Mouse (Mus musculus): ENCODE results near the gene Slc24a2.

Gene Slc24a2

DNA sequence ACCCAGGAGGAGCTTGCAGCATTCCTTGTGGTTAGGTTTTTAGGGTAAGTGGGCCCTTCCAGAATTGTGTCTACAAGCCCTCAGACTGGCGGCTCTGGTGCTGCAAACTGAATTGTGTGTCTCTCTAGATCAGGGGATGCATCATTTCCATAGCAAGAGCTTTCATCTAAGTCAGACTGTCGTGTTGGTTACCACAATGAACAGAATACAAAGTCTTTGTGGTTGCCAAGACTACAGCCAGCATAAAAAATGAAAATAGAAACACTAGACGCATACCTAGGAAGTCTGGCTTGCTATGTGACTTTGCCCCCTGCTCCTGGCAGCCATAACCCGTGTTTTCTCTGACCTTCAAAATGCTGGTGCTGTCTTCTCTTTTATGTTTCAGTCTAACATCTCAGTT lies 114.6 kb downstream of the Slc24a2 start:
- no peak for DNase-seq (ENCODE audit: low spot score in 2 of 2)

DNA sequence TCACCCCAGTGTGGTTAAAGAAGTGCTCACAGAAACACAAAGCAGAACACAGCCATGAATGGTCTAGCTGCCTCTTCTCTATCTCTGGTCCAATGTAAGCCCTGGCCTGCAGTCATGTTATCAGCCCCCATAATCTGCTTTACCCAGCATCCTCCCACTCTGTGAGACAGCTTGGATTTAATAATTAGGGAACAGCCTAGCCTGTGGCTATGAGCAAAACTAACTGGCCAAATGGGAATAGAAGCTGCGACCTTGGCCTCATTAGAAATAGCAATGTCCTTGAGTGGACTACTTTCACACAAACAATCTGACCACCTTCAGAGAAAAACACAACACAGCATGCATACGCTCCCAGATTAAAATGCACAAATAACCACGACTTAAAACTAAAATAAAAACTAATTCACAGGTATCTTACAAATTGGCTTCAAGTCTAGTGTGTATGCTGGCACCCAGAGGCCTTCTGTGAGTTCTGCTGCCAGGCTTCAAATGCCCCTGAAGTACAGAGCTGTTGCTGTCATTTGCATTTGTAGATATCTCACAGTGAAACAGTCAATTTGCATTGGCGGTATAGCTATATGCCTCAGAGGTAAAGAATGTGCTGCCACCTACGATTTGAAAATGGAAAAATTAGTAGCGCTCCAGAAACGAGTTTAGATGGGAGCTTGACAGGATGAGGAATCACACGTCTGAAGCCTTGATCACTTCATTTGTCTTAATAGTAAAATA lies 120.8 kb downstream of the Slc24a2 start:
- DNase-seq (ENCODE audit: low spot score in 2 of 2) = no peak

DNA sequence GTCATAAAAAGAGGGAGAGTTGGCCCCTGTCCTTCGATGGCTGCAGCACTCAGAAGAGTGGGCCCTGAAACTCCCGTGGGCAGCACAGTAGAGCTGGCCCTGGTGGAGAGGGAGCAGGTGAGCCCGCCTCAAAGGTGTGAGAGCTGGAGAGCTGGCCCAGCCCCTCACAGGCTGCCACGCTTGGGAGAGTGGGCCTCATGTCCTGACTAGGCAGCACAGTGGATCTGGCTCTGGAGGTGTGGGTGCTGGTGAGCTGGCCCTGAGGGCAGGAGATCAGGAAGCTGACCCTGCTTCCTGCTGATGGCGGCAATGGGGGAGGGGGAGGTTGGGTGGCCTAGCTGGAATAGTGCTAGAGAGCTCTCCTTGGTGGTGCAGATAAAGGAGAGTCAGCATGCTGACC lies 129.3 kb downstream of the Slc24a2 start:
- no peak for DNase-seq (ENCODE audit: low spot score in 2 of 2)

DNA sequence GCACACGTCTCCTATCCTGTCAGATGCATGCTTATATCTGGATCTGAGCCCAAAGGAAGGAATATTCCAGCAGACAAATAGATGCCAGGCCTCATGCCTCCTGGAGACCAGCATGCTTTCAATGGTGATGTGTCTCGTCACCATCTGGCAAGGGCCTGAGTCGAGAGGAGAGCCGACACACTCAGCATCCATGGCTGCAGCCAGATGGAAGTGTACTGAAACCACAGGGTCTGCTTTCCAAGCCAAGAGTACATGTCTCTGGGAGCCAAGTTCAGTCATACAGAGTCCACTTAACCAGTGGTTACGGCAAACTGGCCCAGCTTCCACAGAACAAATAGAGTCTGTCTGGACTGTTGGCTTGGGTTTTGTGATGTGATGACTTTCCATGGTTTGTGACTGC lies 134.1 kb downstream of the Slc24a2 start:
- DNase-seq (ENCODE audit: low spot score in 2 of 2) = no peak

DNA sequence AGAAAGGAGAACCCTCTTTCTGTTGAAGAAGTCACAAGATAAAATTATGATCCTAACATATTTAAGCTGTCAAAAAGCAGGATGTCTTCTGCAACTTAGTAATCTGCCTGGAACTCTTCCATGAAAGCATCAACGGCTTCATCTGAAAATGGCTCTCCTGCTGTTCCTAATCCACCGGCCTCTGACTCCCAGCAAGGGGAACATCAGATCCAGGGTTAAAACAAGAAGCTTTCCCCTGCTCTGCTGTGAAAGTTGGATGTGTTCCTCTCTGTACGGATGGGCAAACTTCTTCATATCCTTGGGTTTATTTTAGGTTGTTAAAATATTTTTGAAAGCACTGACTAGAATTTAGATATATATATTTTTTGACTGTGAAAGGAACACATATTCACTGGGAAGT lies 136.7 kb downstream of the Slc24a2 start:
- no peak for DNase-seq (ENCODE audit: low spot score in 2 of 2)

DNA sequence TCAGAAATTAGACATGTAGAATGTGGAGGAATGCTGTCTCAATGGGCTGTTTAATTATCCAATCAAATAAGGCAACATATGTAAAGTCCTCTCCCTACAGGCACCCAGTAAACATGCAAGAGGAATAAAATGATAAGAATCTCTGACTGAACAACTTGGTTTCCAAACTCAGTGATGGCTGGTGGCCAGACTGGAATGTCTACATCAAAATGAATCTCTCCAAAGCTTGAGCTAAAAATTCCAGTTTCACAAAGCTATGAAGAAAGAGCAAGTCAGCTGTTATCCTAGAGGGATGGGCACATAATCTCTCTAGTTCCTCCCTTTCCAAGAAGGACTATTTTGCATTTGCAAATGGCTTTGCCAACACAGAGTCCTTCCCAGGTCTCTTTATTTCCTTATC lies 139.4 kb downstream of the Slc24a2 start:
- no peak for DNase-seq (ENCODE audit: low spot score in 2 of 2)

DNA sequence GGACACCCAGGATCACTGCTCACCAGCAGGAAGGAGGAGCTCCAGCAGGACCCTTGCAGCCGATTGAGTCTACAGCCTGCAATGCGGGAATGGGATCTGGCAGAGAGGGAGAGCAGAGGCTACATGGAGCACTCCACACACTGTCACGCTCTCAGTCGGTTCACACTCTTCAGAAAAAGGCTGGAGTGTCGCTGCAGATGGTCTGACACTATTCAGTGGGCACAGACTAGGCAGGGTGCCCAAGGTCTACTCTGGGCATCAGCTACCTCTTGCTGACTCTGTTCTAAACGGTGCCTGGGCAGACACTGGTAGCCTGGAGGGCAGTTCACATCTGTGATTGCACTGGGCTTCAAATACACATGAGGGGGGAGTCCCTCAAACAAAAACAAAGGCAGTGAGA lies 141.6 kb downstream of the Slc24a2 start:
- DNase-seq (ENCODE audit: low spot score in 2 of 2) = no peak

DNA sequence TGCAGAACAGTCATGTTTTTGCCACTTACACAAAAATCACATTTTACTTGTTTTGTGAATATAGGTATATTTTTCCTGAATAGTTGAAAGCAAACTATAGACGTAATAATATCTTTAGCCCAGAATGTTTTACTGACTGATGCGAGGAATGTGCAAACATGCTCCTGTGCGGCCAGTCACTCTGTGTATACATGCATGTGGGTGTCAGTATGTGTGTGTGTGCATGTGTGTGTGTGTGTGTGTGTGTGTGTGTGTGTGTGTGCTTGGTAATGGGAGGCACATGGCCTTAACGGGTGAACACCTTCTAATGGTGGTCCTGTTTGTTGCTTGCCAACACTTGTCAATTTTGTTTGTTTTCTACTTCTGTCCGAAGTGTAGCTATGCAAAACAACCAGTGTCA lies 142.7 kb downstream of the Slc24a2 start:
- no peak for DNase-seq (ENCODE audit: low spot score in 2 of 2)

DNA sequence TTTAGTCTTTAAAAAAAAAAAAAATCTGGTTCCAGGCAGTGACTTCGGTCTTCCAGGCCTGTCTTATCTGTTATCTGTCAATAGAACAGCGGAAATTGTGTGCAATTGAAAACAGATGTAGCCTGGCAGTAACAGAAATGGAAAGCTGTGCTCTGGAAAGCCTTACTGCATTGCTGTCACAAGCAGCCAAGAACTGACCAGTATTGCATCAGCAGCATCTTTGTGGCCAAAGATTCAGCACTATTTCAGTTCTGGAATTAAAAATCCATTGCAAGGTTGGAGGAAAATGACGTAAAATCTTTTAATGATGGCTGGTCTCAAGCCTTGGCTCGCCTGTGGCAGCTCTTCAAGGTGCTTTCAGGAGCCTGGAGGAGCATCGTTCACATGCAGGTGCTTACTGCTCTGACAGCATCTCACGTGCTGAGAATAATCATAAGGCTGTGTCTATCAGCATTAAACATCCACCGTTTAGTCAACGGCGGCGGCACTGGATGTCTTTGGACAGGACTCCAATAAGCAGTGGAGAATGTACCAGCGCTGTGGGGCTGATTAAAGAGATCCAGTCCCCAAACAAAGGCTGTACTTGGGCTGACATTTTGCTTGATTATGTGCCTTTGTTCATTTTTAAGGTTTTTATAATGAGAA lies 143.2 kb downstream of the Slc24a2 start:
- DNase-seq (ENCODE audit: low spot score in 2 of 2) = no peak

DNA sequence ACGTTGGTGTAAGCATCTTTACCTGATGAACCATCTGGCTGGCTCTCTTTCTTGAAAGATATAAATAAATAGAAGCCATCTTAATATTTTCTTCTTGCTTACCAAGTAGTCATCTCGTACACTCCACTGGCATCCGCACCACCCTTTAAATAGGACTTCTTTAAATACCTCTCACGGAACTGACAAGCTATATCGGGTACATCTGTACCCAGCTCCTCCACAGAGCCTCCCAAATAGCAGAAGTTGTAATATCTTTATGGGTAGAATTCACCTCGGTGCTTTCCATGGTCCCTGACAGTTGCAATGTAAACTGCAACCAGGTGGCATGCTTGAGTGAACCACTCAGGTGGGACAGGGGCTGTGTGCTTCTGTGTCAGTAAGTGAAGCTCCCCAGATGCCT lies 149.0 kb downstream of the Slc24a2 start:
- no peak for DNase-seq (ENCODE audit: low spot score in 2 of 2)

DNA sequence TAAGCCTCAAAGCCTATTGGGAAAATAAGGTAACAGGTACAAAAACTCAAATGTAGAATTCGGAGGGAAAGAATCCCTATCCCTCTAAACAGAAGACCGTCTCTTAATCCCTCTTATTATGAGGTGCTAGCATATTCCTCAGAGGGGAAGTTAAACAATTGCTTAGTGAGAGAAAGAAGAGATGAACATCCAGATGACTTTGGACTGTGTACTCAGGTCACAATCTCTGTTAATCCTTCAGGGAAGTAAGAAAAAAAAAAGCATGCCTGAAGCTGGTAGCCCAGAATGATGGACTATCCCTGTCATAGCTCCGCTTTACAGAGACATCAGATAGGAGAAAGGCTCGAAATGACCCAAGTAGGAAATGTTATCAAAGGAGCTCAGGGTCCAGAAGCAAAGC lies 151.0 kb downstream of the Slc24a2 start:
- DNase-seq (ENCODE audit: low spot score in 2 of 2) = no peak

DNA sequence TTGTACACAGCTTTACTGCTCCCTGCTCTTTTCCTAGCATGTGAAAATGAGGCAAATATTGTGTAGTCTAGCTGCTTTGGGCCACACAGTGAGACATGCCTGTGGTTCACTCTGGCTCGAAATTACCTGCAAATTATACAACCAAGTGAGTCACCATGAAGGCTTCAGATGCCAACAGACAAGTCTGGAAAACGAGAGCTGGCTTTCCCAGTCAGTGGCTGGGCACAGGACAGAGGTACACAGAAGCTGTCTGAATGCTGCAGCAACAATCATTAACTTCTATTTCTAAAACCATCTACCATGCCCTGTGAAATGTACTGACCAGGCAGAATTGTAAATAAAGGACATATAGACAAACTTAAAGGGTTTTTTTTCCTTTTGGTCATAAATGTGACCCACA lies 151.6 kb downstream of the Slc24a2 start:
- DNase-seq (ENCODE audit: low spot score in 2 of 2) = no peak

DNA sequence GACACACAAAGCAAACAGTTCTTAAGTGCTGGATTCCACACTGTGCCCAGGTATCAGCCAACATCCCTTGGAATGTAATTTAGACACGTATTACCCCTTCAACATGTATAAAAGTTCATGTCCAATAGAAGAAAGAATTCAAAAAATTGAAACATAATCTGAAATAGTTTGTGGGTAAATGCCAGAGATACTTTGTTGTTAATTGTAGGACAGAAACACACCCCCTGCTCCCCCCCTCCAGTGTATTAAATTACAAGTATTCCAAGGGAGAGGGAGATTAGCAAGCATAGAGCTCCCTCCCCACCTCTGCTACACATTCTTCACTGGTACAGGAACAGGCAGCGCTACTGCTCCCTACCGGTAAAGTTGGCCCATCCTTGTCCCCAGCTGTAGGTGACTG lies 154.5 kb downstream of the Slc24a2 start:
- no peak for DNase-seq (ENCODE audit: low spot score in 2 of 2)

DNA sequence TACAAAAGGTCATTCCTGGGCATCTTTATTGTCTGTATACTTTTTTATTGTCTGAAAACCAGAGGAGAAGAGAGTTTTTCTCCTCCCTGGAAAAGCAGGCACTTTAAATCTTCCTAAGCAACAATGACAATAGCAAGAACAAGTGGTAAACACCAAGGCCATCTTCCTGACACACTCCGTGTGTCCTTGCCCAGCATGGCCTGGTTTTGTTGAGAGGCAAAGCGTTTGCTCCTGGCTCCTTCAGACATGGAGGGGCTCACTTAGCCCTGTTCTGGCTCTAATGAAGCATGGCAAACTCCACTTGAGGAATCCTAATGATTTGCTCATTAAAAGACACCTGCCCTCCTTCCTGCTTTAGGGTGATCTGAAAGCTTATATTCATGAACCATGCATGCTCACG lies 162.2 kb downstream of the Slc24a2 start:
- no peak for DNase-seq (ENCODE audit: low spot score in 2 of 2)

DNA sequence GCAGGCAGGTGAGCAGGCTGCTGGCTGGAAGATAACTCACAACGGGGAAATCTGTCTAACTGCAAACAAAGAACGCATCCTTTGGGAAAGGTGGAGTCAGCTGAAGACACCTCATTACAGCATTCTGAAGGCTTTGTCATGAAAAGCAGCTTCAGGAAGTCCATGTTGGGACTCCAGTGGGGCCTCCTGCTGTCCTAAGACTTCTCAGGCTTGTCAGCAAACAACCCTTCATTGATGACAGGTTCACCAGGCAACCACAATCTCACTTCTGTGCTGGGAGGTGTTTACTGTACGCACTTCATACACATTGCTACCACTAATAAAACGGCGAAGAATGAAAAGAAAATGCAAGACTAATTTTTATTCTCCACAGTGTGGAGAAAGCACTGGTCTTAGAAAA lies 165.1 kb downstream of the Slc24a2 start:
- DNase-seq (ENCODE audit: low spot score in 2 of 2) = no peak

DNA sequence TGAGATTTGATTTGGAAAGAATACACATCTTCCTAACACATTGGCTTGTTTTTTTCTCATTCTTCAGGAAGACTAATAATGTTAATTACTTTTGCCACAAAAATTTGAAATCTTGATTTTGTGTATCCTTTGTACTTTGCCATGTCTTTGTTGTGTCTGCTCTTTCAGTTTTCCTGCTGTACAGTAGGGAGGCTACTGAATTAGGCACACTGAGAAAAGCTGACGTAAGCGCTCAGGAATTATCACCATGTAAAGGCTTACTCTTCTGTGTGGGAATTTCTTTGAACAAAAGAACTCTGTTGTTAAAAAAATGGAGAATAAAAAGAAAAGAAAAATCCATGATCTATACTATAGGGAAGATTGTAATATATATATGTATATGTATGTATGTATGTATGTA lies 165.7 kb downstream of the Slc24a2 start:
- no peak for DNase-seq (ENCODE audit: low spot score in 2 of 2)

DNA sequence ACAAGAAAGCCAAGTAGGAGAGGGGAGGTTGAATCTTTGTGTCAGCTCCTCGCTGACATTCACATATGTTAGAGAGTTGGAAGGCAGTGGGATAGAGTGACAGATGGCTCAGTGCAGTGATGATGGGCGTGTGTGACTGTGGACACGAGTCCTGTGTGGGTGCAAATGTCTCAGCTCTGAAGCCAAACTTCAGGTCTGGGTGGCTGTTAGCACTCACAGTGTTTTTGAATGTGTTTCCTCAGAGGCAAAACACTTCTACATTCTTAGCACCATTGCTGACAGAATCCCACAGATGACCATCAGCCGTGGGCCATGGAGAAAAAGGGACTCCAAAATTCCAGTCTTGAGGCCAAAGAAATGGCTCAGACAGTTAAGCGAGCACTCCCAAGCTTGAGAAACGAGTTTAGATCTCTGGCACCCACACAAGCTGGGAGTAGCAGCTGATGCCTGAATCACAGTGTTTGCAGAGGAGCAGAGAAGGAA lies 167.5 kb downstream of the Slc24a2 start:
- no peak for DNase-seq (ENCODE audit: low spot score in 2 of 2)

DNA sequence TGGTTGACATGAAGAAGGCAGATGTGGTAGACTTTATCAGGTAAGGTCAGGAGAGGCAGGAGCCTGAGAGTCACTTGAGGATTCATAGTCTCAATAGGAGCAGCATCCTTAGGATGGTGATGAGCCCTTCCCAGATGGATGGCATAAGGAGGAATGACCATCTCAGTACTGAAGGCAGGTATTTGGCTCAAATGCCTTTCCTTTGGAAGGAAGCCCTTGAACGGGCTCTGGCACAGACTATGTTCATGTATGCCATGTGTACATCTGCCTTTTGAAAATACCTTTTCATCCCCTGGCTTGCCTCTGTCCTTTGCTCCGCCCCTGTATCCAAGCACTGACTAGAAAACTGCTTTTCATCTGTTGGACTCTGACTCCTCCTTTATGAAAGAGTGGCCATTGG lies 168.6 kb downstream of the Slc24a2 start:
- DNase-seq (ENCODE audit: low spot score in 2 of 2) = no peak

DNA sequence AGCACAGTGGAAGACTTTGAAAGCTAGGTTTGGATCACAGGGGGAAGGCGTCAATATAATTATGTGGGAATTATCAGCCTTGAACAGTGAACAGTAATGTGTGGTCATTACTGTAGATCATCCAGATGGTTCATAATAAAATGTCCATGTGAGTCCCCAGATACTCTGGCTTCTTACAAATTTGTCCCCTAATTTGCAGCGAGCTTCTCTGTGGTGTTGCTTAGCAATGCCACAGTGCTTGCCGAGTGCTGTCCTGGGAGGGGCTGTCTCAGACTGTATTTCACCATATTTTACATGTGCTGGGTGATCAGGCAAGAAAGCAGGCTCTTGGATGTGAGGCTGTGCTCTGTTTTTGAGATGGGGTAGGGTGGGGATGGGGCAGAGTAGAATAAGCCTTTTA lies 172.7 kb downstream of the Slc24a2 start:
- DNase-seq (ENCODE audit: low spot score in 2 of 2) = no peak

DNA sequence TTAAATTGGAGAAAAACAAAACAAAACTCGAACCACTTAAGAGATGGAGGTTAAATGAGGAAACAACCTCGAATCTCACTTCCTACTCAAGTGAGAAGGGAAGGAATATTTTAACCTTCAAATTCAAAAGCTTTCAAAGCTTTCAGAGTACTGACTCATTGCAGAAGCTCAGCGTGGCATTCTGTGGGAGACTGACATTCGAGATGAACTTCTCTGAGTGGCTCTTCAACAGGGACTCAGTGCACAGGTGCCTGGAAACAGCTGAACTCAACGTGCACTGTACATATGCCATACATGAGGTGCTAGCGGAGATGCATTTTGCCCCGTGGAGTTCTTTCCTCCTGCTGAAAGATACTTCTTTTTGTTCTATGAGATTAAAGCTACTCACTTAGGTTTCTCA lies 174.5 kb downstream of the Slc24a2 start:
- no peak for DNase-seq (ENCODE audit: low spot score in 2 of 2)

DNA sequence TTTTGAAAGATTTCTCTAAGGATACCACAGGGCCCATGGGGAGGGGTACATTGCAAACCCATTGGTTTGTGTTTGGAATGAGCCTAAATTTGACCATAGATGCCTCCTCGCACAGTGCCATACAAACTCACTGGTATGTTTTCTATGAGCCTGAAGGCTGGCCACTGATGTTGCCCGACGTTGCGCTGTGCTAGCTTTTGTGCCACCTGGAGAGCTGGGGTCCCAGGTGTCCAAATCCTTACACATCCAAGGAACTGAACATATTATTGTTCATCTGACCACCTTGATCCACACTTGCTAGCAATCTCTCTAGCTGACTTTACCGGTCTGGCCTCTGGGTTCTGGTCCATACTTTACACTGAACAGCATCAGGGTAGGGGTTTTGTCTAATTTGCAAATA lies 177.4 kb downstream of the Slc24a2 start:
- DNase-seq (ENCODE audit: low spot score in 2 of 2) = no peak

DNA sequence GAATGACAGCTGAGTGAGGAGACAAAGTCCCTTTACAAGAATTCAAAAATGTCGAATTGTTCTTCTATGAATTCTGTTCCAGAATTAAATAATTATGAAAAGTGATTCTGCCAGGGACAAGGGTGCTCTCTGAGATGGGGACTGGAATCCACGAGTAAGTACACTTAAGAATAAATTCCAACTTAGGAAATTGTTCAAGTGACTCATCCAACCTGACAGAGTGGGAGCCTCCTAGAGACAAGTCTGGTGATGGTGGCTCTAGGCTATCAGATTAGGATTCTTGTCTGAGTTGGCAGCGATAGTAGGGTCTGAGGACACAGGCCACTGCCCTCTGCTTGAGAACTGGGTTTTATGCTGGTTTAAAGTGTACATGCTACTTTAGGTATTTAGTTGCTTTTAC lies 181.2 kb downstream of the Slc24a2 start:
- no peak for DNase-seq (ENCODE audit: low spot score in 2 of 2)

DNA sequence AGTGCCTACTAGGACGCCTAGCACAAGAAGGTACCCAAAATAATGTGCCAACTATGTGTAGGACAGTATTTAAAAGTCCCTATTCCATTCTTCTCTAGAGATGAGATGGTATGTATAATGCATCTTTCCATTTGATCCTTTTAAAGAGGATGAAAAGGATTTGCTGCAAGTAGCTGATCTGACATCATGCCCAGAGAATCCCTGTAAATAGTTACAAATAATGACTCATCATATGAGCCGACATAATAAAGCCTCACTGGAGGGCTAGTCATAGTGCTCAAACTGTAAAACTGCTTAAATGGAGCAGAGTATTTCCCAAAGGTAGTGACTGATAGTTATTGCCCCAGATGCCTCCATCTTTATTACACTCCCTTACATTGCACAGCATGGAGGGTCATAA lies 183.1 kb downstream of the Slc24a2 start:
- DNase-seq (ENCODE audit: low spot score in 2 of 2) = no peak

DNA sequence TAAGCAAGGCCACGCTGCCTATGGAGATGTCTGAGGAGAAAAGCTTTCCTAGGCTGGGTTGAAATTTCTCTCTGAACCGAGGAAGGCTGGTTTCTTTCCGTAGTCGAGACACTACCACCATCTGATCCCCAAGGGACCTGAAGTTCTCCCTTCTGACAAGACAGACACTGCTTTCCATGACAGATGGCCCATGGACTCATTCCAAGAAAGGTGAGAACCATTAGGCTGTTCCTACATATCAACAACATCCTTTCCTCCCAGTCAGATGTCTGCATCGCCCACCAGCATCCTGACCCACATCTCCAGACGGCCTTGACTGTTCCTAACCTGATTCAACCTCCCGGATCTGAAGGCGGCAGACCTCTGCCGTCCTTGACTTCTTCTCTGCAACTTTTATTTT lies 187.0 kb downstream of the Slc24a2 start:
- no peak for DNase-seq (ENCODE audit: low spot score in 2 of 2)

All from natural killer cell, adult 2 months (primary cell).